Mouse (Mus musculus) intestine, embryonic 15.5 days (tissue): ENCODE measurements at regions not wholly inside any gene's neighbourhood (a gene's known extent, or its start where the extent isn't known, plus 50 kb on each side); places are given as distances from the start of the nearest gene placed in this dataset.

Experiments
- ATAC-seq: fragments of 200-750 bp; cut with Nextera tagmentation; 2 replicates; pipeline ENCODE4 v1.8.0; 2017; ENCODE audit warnings: moderate TSS enrichment, moderate library complexity
- H3K27ac ChIP-seq: fragments of 300-500 bp; sonication (generic); 2 replicates; pipeline ENCODE4 v1.5.1; 2015; ENCODE audit warnings: mild to moderate bottlenecking, inconsistent platforms
- H3K27me3 ChIP-seq: fragments of 300-500 bp; sonication (generic); replicated peaks from 2 replicates; pipeline ENCODE4 v1.6.1; 2015; ENCODE audit warnings: inconsistent platforms
- H3K36me3 ChIP-seq: fragments of 300-500 bp; sonication (generic); 2 replicates; pipeline ENCODE4 v1.6.1; 2015; ENCODE audit warnings: inconsistent platforms
- H3K4me1 ChIP-seq: fragments of 300-500 bp; sonication (generic); replicated peaks from 2 replicates; pipeline ENCODE4 v1.6.1; 2015; ENCODE audit warnings: inconsistent platforms
- H3K4me2 ChIP-seq: fragments of 300-500 bp; sonication (generic); replicated peaks from 2 replicates; pipeline ENCODE4 v1.6.1; 2015; ENCODE audit warnings: mild to moderate bottlenecking, inconsistent platforms
- H3K4me3 ChIP-seq: fragments of 300-500 bp; sonication (generic); replicated peaks from 2 replicates; pipeline ENCODE4 v1.5.1; 2015; ENCODE audit warnings: inconsistent platforms
- H3K9ac ChIP-seq: fragments of 300-500 bp; sonication (generic); 2 replicates; pipeline ENCODE4 v1.6.1; 2015; ENCODE audit warnings: inconsistent platforms
- H3K9me3 ChIP-seq: fragments of 300-500 bp; sonication (generic); 2 replicates; pipeline ENCODE4 v1.6.1; 2016; ENCODE audit warnings: inconsistent platforms
- WGBS: fragments of 180-500 bp; shearing (Covaris S2); methylation state at CpG from one replicate; pipeline ENCODE4 v1.1.7; 2015; 5-methylcytosine and 5-hydroxymethylcytosine counted together

GRCm38 (mm10) chr16:78877941-78878340, 52.8 kb upstream of the Chodl start:
- WGBS: 87% methylated on average over 1 of the region's 1 CpGs
- no peaks in the 10 kb centered on the region for H3K36me3 ChIP-seq
- no peak for ATAC-seq
- no peak overlapping the region for H3K4me2 ChIP-seq
- no peaks in the 10 kb centered on the region for H3K4me1 ChIP-seq
- no peak overlapping the region for H3K27ac ChIP-seq
- H3K27me3 ChIP-seq: no peaks in the 10 kb centered on the region
- no peaks in the 10 kb centered on the region for H3K9me3 ChIP-seq
- no peak overlapping the region for H3K4me3 ChIP-seq
- H3K9ac ChIP-seq: no peak overlapping the region

- H3K9me3 ChIP-seq: no peaks in the 10 kb centered on the region
- no peaks in the 10 kb centered on the region for H3K36me3 ChIP-seq
- H3K4me1 ChIP-seq: no peaks in the 10 kb centered on the region
- 71% methylated on average over 4 of the region's 4 CpGs for WGBS
- no peak overlapping the region for H3K4me2 ChIP-seq
- H3K9ac ChIP-seq: no peak overlapping the region
- no peak overlapping the region for H3K27ac ChIP-seq
- H3K4me3 ChIP-seq: no peak overlapping the region
- H3K27me3 ChIP-seq: no peaks in the 10 kb centered on the region
- ATAC-seq: no peak
Observed at GRCm38 (mm10) chr16:78859006-78859405, 71.7 kb upstream of the Chodl start.

GRCm38 (mm10) chr16:78830957-78831356, 99.8 kb upstream of the Chodl start:
- H3K4me3 ChIP-seq: no peak overlapping the region
- no peaks in the 10 kb centered on the region for H3K27me3 ChIP-seq
- H3K27ac ChIP-seq: no peak overlapping the region
- H3K36me3 ChIP-seq: no peaks in the 10 kb centered on the region
- no peak for ATAC-seq
- H3K9ac ChIP-seq: no peak overlapping the region
- H3K9me3 ChIP-seq: no peaks in the 10 kb centered on the region
- 72% methylated on average over 7 of the region's 7 CpGs for WGBS
- no peaks in the 10 kb centered on the region for H3K4me1 ChIP-seq
- no peak overlapping the region for H3K4me2 ChIP-seq

- Histone ChIP-seq H3K36me3 (no peaks in the 10 kb centered on the region), H3K27me3 (no peaks in the 10 kb centered on the region), H3K9ac (no peak overlapping the region), H3K9me3 (no peaks in the 10 kb centered on the region), H3K4me1 (no peaks in the 10 kb centered on the region), H3K27ac (no peak overlapping the region), H3K4me3 (no peak overlapping the region), H3K4me2 (no peak overlapping the region)
- no peak for ATAC-seq
- 29% methylated on average over 3 of the region's 3 CpGs for WGBS
Observed at GRCm38 (mm10) chr16:78827739-78828138, 103.0 kb upstream of the Chodl start.

- Histone ChIP-seq H3K9ac (no peak overlapping the region), H3K4me3 (no peak overlapping the region), H3K4me2 (no peak overlapping the region), H3K27me3 (no peaks in the 10 kb centered on the region), H3K4me1 (no peaks in the 10 kb centered on the region), H3K27ac (no peak overlapping the region), H3K36me3 (no peaks in the 10 kb centered on the region), H3K9me3 (no peaks in the 10 kb centered on the region)
- ATAC-seq: no peak
- 65% methylated on average over 2 of the region's 2 CpGs for WGBS
Observed at GRCm38 (mm10) chr16:78790064-78790463, 140.7 kb upstream of the Chodl start.

- ATAC-seq: no peak
- Histone ChIP-seq H3K9me3 (no peaks in the 10 kb centered on the region), H3K27me3 (no peaks in the 10 kb centered on the region), H3K36me3 (no peaks in the 10 kb centered on the region), H3K9ac (no peak overlapping the region), H3K27ac (no peak overlapping the region), H3K4me3 (no peak overlapping the region), H3K4me1 (no peaks in the 10 kb centered on the region), H3K4me2 (no peak overlapping the region)
Observed at GRCm38 (mm10) chr16:78759226-78759625, 171.5 kb upstream of the Chodl start.

- Histone ChIP-seq H3K9me3 (no peaks in the 10 kb centered on the region), H3K27ac (no peak overlapping the region), H3K4me3 (no peak overlapping the region), H3K4me1 (no peaks in the 10 kb centered on the region), H3K4me2 (no peak overlapping the region), H3K27me3 (no peaks in the 10 kb centered on the region), H3K9ac (no peak overlapping the region), H3K36me3 (no peaks in the 10 kb centered on the region)
- no peak for ATAC-seq
- 57% methylated on average over 4 of the region's 4 CpGs for WGBS
Observed at GRCm38 (mm10) chr16:78737902-78738301, 161.4 kb upstream of the D16Ertd472e start.

GRCm38 (mm10) chr16:78730583-78731501, 154.3 kb upstream of the D16Ertd472e start:
- Histone ChIP-seq H3K4me1 (no peaks in the 10 kb centered on the region), H3K4me2 (no peak overlapping the region), H3K9ac (no peak overlapping the region), H3K36me3 (no peaks in the 10 kb centered on the region), H3K4me3 (no peak overlapping the region), H3K27me3 (no peaks in the 10 kb centered on the region), H3K9me3 (no peaks in the 10 kb centered on the region), H3K27ac (no peak overlapping the region)
- 75% methylated on average over 13 of the region's 13 CpGs for WGBS
- no peak for ATAC-seq

- Histone ChIP-seq H3K4me3 (no peak overlapping the region), H3K4me2 (no peak overlapping the region), H3K9me3 (no peaks in the 10 kb centered on the region), H3K27me3 (no peaks in the 10 kb centered on the region), H3K36me3 (no peaks in the 10 kb centered on the region), H3K9ac (no peak overlapping the region), H3K4me1 (no peaks in the 10 kb centered on the region), H3K27ac (no peak overlapping the region)
- ATAC-seq: no peak
- 69% methylated on average over 2 of the region's 2 CpGs for WGBS
Observed at GRCm38 (mm10) chr16:78725541-78725940, 149.0 kb upstream of the D16Ertd472e start.

- H3K36me3 ChIP-seq: no peaks in the 10 kb centered on the region
- H3K9ac ChIP-seq: no peak overlapping the region
- no peak overlapping the region for H3K4me2 ChIP-seq
- no peak overlapping the region for H3K4me3 ChIP-seq
- no peaks in the 10 kb centered on the region for H3K9me3 ChIP-seq
- WGBS: 84% methylated on average over 7 of the region's 7 CpGs
- no peak for ATAC-seq
- no peak overlapping the region for H3K27ac ChIP-seq
- no peaks in the 10 kb centered on the region for H3K4me1 ChIP-seq
- H3K27me3 ChIP-seq: no peaks in the 10 kb centered on the region
Observed at GRCm38 (mm10) chr16:78709943-78710342, 133.4 kb upstream of the D16Ertd472e start.

- no peaks in the 10 kb centered on the region for H3K27me3 ChIP-seq
- H3K4me2 ChIP-seq: no peak overlapping the region
- no peak overlapping the region for H3K27ac ChIP-seq
- no peak for ATAC-seq
- WGBS: 87% methylated on average over 4 of the region's 4 CpGs
- no peak overlapping the region for H3K9ac ChIP-seq
- H3K4me3 ChIP-seq: no peak overlapping the region
- H3K36me3 ChIP-seq: no peaks in the 10 kb centered on the region
- no peaks in the 10 kb centered on the region for H3K4me1 ChIP-seq
- H3K9me3 ChIP-seq: no peaks in the 10 kb centered on the region
Observed at GRCm38 (mm10) chr16:78707566-78707965, 131.1 kb upstream of the D16Ertd472e start.

GRCm38 (mm10) chr16:78707165-78707564, 130.7 kb upstream of the D16Ertd472e start:
- no peaks in the 10 kb centered on the region for H3K4me1 ChIP-seq
- no peak overlapping the region for H3K9ac ChIP-seq
- no peak overlapping the region for H3K4me2 ChIP-seq
- no peaks in the 10 kb centered on the region for H3K9me3 ChIP-seq
- no peak for ATAC-seq
- no peaks in the 10 kb centered on the region for H3K36me3 ChIP-seq
- H3K27me3 ChIP-seq: no peaks in the 10 kb centered on the region
- WGBS: 89% methylated on average over 7 of the region's 7 CpGs
- no peak overlapping the region for H3K4me3 ChIP-seq
- H3K27ac ChIP-seq: no peak overlapping the region

- no peak for ATAC-seq
- no peak overlapping the region for H3K4me2 ChIP-seq
Observed at GRCm38 (mm10) chr16:78697514-78698209, 121.2 kb upstream of the D16Ertd472e start.

More at GRCm38 (mm10) chr16:78697514-78698209, 121.2 kb upstream of the D16Ertd472e start:
- no peak overlapping the region for H3K4me3 ChIP-seq
- no peaks in the 10 kb centered on the region for H3K36me3 ChIP-seq
- no peaks in the 10 kb centered on the region for H3K4me1 ChIP-seq
- H3K27me3 ChIP-seq: no peaks in the 10 kb centered on the region
- WGBS: 60% methylated on average over 3 of the region's 3 CpGs
- no peaks in the 10 kb centered on the region for H3K9me3 ChIP-seq
- no peak overlapping the region for H3K27ac ChIP-seq
- H3K9ac ChIP-seq: no peak overlapping the region
